Mouse (Mus musculus) heart, embryonic 10.5 days (tissue): ENCODE data around the gene Cdh12. TPM values are rescaled to one million over a fixed set of nuclear protein-coding genes. Genes with fewer than 3 reads are reported as not detected.
"Not testable (repeated sequence)": the region's sequence is repeated elsewhere in the genome, so short reads cannot be mapped to it uniquely, and the experiment has no call there.

Experiments
- DNase-seq: peaks from one replicate; pipeline ENCODE4 v3.0.0-alpha.2; 2017; ENCODE audit warnings: low spot score
- H3K27ac ChIP-seq: fragments of 300-500 bp; sonication (generic); 2 replicates; pipeline ENCODE4 v1.5.1; 2016; ENCODE audit warnings: mild to moderate bottlenecking
- H3K27me3 ChIP-seq: fragments of 300-500 bp; sonication (generic); 2 replicates; pipeline ENCODE4 v1.6.1; 2016; ENCODE audit warnings: mild to moderate bottlenecking; ENCODE audit not compliant: poor library complexity, insufficient read depth, severe bottlenecking
- H3K36me3 ChIP-seq: fragments of 300-500 bp; sonication (generic); 2 replicates; pipeline ENCODE4 v1.6.1; 2016; ENCODE audit warnings: mild to moderate bottlenecking, moderate library complexity
- H3K4me1 ChIP-seq: fragments of 300-500 bp; sonication (generic); 2 replicates; pipeline ENCODE4 v1.6.1; 2016; ENCODE audit warnings: mild to moderate bottlenecking
- H3K4me3 ChIP-seq: fragments of 300-500 bp; sonication (generic); 2 replicates; pipeline ENCODE4 v1.5.1; 2016; ENCODE audit warnings: mild to moderate bottlenecking, moderate library complexity
- H3K9me3 ChIP-seq: fragments of 300-500 bp; sonication (generic); 2 replicates; pipeline ENCODE4 v1.6.1; 2016; ENCODE audit warnings: mild to moderate bottlenecking, moderate library complexity
- WGBS: fragments of 180-500 bp; shearing (Covaris S2); methylation state at CpG from one replicate; pipeline ENCODE4 v1.1.7; 2016; 5-methylcytosine and 5-hydroxymethylcytosine counted together
- polyA plus RNA-seq: library from polyadenylated mRNA; unstranded; fragments of >200 nt; fragmentation: Nextera tagmentation; extraction: Ambion mirVana; gene quantifications from 2 replicates; pipeline ENCODE4 v1.2.1, GENCODE M21; 2016

The Cdh12 gene
- polyA plus RNA-seq, 1 experiment from 2014 or later, result 0.03 TPM

DNA sequence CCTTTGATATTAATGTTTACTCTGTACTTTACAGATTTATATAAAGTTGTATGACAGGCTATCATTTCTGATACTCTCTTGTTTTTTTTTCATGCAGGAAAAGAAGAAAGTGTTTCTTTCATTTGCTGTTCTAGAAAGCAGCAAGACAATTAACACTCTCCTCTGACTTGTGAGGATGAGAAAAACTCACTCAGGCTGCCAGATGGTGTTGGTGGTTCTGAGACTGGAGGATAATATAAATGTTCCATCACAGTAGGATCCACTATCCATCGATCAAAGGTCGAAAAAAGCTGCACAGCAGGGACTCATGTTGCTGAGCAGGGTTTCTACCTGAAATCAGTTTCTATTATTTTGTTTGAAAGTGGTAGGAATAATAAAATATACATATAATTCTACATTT, 185.5 kb downstream of the Cdh12 start:
- H3K36me3 ChIP-seq, result no peaks in the 10 kb centered on the region
- WGBS, result 70% methylated on average over 2 of the region's 2 CpGs

DNA sequence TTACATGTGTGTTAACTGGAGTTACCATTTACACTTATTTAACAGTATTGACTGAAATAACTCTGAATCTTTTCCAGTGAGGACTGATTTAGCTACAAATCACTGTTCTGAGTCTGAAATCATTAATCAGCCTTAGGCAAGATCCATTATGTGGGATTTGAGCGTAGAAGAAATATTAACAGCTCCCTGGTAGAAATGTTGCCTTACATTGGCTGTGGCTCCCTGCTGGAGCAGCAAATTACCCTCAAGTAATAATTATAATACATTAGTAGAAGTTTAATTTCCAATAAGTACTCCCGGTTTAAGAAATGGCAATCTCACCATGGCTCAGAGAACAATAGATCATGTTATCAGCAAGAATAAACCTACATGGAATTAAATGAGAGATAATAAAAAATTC, 190.1 kb downstream of the Cdh12 start:
- H3K36me3 ChIP-seq, result no peaks in the 10 kb centered on the region
- no peaks in the 10 kb centered on the region for H3K27me3 ChIP-seq
- no peak overlapping the region for H3K27ac ChIP-seq
- no peak for DNase-seq
- H3K4me3 ChIP-seq, result no peak overlapping the region
- no peaks in the 10 kb centered on the region for H3K4me1 ChIP-seq
- WGBS, result 93% methylated on average over 2 of the region's 2 CpGs
- no peaks in the 10 kb centered on the region for H3K9me3 ChIP-seq

More for the DNA sequence above, 185.5 kb downstream of the Cdh12 start:
- H3K4me1 ChIP-seq, result no peaks in the 10 kb centered on the region
- no peak overlapping the region for H3K27ac ChIP-seq
- no peak for DNase-seq
- H3K9me3 ChIP-seq, result no peaks in the 10 kb centered on the region
- no peaks in the 10 kb centered on the region for H3K27me3 ChIP-seq
- no peak overlapping the region for H3K4me3 ChIP-seq

DNA sequence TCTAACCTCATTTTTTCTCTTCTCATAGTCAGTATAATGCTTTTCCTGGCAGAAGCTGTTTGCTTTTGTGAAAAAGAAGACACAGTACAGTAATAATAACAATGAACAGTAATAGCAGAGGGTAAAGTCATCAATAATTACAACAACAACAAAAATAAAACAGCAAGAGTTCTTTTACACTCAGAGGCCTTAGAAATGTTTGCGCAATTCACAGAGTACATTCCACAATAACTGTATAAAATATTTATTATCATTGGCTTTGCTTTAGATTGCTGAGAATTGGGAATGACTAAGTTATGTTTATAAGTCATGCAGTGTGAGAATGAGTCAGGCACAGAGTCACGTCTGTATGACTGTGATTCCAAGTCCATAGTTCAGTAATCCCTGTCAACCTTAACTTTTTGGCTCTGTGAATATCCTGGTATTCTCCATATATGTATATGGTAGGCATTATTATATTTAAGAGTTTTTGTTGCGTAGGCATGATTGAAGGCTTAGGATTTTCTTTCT, 193.9 kb downstream of the Cdh12 start:
- no peaks in the 10 kb centered on the region for H3K4me1 ChIP-seq
- H3K4me3 ChIP-seq, result no peak overlapping the region
- no peaks in the 10 kb centered on the region for H3K27me3 ChIP-seq
- H3K9me3 ChIP-seq, result no peaks in the 10 kb centered on the region
- 88% methylated on average over 3 of the region's 3 CpGs for WGBS
- DNase-seq, result no peak
- no peaks in the 10 kb centered on the region for H3K36me3 ChIP-seq
- no peak overlapping the region for H3K27ac ChIP-seq

DNA sequence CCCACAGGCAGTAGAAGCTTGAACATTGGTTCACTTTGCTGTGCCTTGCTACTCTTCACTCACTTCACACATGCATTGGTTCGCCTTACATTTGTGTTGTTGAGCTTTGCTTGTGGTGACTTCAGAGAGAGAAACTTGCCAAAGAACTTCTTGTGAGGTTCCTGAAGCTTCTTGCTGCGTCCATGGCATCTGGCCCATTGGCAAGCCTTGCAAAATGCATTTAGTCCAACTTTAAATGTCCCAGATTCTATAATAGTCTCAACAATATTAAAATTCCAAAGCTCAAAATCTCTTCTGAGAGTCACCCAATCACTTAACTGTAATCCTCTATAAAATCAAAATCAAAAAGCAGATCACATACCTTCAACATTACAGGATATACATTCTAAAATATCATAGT, 211.2 kb downstream of the Cdh12 start:
- WGBS, result 69% methylated on average over 2 of the region's 2 CpGs
- Histone ChIP-seq H3K4me3 (no peak overlapping the region), H3K4me1 (no peaks in the 10 kb centered on the region), H3K27me3 (no peaks in the 10 kb centered on the region), H3K27ac (no peak overlapping the region), H3K36me3 (no peaks in the 10 kb centered on the region), H3K9me3 (no peaks in the 10 kb centered on the region)
- no peak for DNase-seq

DNA sequence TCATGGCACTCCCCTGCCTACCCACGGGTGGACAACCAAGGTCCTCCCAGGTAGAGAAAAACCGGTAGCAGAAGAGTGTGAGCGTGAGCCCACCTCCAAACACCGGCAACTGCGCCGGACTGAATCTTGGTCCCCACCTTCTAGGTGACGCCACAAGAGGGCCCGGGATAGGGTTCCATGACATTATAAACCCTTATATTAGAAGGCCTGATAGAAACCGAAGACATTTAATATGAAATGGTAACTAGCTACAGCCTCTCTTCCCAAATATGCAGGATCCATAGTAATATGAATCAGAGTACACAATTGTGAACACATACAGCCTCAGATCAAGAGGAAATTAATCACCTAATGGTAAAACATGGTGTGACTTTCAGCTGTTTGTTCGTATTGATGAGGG, 217.6 kb downstream of the Cdh12 start, which contains the start of gene Acot10:
Gene Acot10 (minus strand): TSS at position 101 of the 400 bp plus-strand sequence.
- H3K4me1 ChIP-seq, result no peaks in the 10 kb centered on the region
- 89% methylated on average over 10 of the region's 10 CpGs for WGBS
- no peak for DNase-seq
- no peak within 1 kb of the TSS for H3K4me3 ChIP-seq
- no peaks in the 10 kb centered on the region for H3K27me3 ChIP-seq
- no peaks in the 10 kb centered on the region for H3K36me3 ChIP-seq
- H3K9me3 ChIP-seq, result no peaks in the 10 kb centered on the region
- H3K27ac ChIP-seq, result no peak within 1 kb of the TSS

- Histone ChIP-seq H3K4me3 (no peak overlapping the region), H3K9me3 (no peaks in the 10 kb centered on the region), H3K27me3 (no peaks in the 10 kb centered on the region), H3K27ac (no peak overlapping the region), H3K4me1 (no peaks in the 10 kb centered on the region), H3K36me3 (no peaks in the 10 kb centered on the region)
- DNase-seq, result no peak
These were observed 218.3 kb downstream of the Cdh12 start for GRCm38 (mm10) chr15:20667350-20667749.

DNA sequence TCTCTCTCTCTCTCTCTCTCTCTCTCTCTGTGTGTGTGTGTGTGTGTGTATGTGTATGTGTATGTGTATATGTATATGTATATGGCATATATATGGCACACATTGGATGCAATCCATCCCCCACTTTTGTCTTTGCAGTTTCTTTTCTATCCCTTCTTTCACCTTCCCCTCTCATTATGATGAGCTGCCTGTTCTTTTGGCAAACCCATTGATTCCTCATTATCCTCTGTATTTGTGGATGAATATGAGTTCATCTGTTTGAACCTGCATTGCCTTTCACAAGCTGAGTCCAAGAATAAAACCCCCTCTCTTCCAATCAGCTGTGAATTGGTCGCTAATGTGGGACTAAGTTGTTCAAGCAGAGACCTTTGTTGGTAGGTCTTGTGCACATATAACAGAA, 218.9 kb downstream of the Cdh12 start:
- Histone ChIP-seq H3K36me3 (no peaks in the 10 kb centered on the region), H3K4me3 (no peak overlapping the region), H3K4me1 (no peaks in the 10 kb centered on the region), H3K27me3 (no peaks in the 10 kb centered on the region), H3K27ac (no peak overlapping the region), H3K9me3 (no peaks in the 10 kb centered on the region)
- 71% methylated on average over 1 of the region's 1 CpGs for WGBS
- DNase-seq, result no peak

GRCm38 (mm10) chr15:20669507-20669906, 220.4 kb downstream of the Cdh12 start:
- H3K27me3 ChIP-seq, DNase-seq, H3K9me3 ChIP-seq, H3K4me3 ChIP-seq, H3K36me3 ChIP-seq, H3K27ac ChIP-seq, H3K4me1 ChIP-seq: not testable (repeated sequence)
- 55% methylated on average over 2 of the region's 2 CpGs for WGBS

DNA sequence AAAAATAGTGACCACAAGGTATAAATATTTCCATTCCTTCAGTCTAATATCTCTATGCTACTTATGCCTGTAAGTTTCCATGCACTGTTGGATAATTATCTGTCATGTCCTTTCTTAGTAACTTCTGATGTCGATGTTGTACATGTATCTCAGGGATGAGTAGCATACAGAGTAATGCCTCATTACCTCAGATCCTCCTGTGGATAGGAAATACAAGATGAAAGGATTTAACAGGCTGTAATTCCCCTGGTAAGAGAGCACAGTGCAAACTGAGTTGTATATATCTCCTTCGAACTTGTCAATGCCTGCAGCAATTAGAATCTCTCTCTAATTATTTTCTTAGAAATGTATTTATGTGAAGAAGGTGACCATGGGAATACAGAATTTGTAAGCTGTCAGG, 233.7 kb downstream of the Cdh12 start:
- 74% methylated on average over 2 of the region's 2 CpGs for WGBS
- Histone ChIP-seq H3K27ac (no peak overlapping the region), H3K36me3 (no peaks in the 10 kb centered on the region), H3K9me3 (no peaks in the 10 kb centered on the region), H3K4me3 (no peak overlapping the region), H3K4me1 (no peaks in the 10 kb centered on the region), H3K27me3 (no peaks in the 10 kb centered on the region)
- DNase-seq, result no peak

- DNase-seq, result no peak
These were observed 235.1 kb downstream of the Cdh12 start for GRCm38 (mm10) chr15:20684200-20684599.

GRCm38 (mm10) chr15:20696229-20696628, 247.2 kb downstream of the Cdh12 start:
- Histone ChIP-seq H3K9me3 (no peaks in the 10 kb centered on the region), H3K27ac (no peak overlapping the region), H3K4me1 (no peaks in the 10 kb centered on the region), H3K27me3 (no peaks in the 10 kb centered on the region), H3K4me3 (no peak overlapping the region), H3K36me3 (no peaks in the 10 kb centered on the region)
- 79% methylated on average over 5 of the region's 5 CpGs for WGBS
- no peak for DNase-seq

More at GRCm38 (mm10) chr15:20684200-20684599, 235.1 kb downstream of the Cdh12 start:
- H3K27ac ChIP-seq, result no peak overlapping the region
- no peaks in the 10 kb centered on the region for H3K9me3 ChIP-seq
- H3K4me1 ChIP-seq, result no peaks in the 10 kb centered on the region
- H3K27me3 ChIP-seq, result no peaks in the 10 kb centered on the region
- no peak overlapping the region for H3K4me3 ChIP-seq
- 83% methylated on average over 5 of the region's 5 CpGs for WGBS
- no peaks in the 10 kb centered on the region for H3K36me3 ChIP-seq

DNA sequence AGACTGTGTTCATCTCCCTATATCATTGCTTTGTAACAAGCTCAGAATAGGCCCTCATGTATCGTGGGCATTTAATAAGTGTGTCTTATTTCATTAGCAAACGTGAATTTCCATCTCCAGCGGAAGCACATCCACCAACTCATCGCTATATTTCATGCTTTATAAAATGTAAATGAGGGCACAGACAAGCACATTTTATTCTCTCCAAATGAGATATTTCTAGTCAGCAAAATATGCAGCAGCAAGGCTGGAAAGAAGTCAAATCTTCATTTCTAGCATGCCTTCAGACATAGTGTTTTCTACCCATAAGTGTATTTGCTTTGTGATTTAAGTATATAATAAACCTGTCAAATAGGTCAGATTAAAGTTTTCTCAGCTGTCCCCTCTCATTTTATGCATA, 262.8 kb downstream of the Cdh12 start:
- DNase-seq, result no peak
- no peaks in the 10 kb centered on the region for H3K27me3 ChIP-seq
- no peaks in the 10 kb centered on the region for H3K36me3 ChIP-seq
- H3K4me3 ChIP-seq, result no peak overlapping the region
- H3K9me3 ChIP-seq, result no peaks in the 10 kb centered on the region
- 82% methylated on average over 4 of the region's 4 CpGs for WGBS
- no peaks in the 10 kb centered on the region for H3K4me1 ChIP-seq
- H3K27ac ChIP-seq, result no peak overlapping the region

GRCm38 (mm10) chr15:20772289-20772688, 323.2 kb downstream of the Cdh12 start:
- H3K27me3 ChIP-seq, result no peaks in the 10 kb centered on the region
- H3K27ac ChIP-seq, result no peak overlapping the region
- no peak for DNase-seq
- no peaks in the 10 kb centered on the region for H3K4me1 ChIP-seq
- H3K9me3 ChIP-seq, result no peaks in the 10 kb centered on the region
- no peak overlapping the region for H3K4me3 ChIP-seq
- H3K36me3 ChIP-seq, result no peaks in the 10 kb centered on the region

DNA sequence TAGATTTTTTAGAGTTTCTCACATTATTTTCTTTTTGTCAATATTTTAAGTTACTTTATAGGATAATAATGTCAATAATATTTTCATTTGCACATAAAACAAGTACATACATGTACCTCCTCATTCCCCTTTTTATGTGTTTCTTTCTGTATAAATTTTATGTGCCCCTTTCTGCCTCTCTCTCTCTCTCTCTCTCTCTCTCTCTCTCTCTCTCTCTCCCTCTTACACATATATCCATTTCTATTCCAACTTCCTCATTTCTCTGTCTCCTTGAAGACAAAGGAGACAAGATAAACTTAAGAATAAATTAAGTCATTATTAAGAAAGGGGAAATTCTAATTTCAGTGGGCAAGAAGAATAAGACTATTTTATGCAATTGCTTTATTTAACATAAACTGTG, 324.4 kb downstream of the Cdh12 start:
- no peak for DNase-seq
- Histone ChIP-seq H3K9me3 (no peaks in the 10 kb centered on the region), H3K27ac (no peak overlapping the region), H3K27me3 (no peaks in the 10 kb centered on the region), H3K4me1 (no peaks in the 10 kb centered on the region), H3K4me3 (no peak overlapping the region), H3K36me3 (no peaks in the 10 kb centered on the region)
